Mouse (Mus musculus) testis, adult 2 months (tissue): ENCODE results near the gene Maneal.

Experiments
- CTCF ChIP-seq: fragments of 200-500 bp; IDR thresholded peaks from 2 replicates; pipeline ENCODE4 v1.5.1; 2012; ENCODE audit warnings: low read depth, mild to moderate bottlenecking, inconsistent platforms, low read length, moderate library complexity; ENCODE audit not compliant: control insufficient read depth, insufficient read depth, insufficient replicate concordance
- POLR2A ChIP-seq: fragments of 200-500 bp; IDR thresholded peaks from 2 replicates; pipeline ENCODE4 v1.6.1; 2012; ENCODE audit warnings: low read depth, mild to moderate bottlenecking, inconsistent platforms, low read length, moderate library complexity; ENCODE audit not compliant: control insufficient read depth

DNA sequence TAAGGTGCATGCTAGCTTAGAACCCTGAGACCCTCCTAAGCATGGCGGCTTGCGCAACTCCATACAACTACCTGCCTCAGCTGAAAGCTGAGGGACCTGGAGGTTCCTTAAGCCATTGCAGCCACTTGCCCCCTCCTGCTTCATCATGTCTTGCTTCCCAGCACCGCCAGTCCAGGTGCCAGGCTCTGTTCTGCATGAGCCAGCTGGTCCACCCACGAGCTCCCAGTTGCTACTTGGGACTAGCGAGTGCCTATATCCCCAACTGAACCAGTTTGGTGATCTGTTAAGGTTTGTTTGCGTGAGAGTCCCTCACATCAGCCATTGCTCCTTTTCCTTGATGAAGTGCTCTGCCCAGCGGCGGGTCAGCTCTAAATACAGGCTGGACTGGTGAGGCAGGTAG lies 5.7 kb downstream of the Maneal start:
- no peak for TF ChIP-seq CTCF
- TF ChIP-seq POLR2A, result no peak
